11 mouse cellular contexts compared by ENCODE assay signal in the genomic region with DNA sequence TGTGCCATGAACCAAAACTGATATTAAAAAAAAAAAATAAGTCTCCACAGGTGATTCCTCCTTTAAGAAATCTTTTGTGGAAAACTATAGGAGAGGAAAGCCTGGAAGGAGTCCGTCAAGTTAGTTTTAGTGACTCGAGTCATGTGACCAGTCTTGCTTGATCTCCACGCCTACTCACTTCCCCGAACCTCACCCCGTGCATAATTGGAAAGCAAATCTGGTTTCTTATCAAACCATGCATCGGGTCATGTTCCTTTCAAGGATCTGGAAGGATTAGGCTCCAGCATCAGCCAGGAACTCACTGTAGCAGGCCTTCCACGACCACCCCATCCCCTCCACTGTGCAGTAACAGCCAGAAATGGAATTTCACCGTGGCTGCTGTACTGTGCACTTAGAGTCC. TPM values are rescaled to one million over a fixed set of nuclear protein-coding genes. Genes with fewer than 3 reads are reported as not detected.
"Had no signal": no experiment of that assay in that cellular context is flagged by ENCODE, and none has a peak within 500 bp of the region (broad histone marks: within the 10 kb centered on the region; RNA-seq: fewer than 3 reads in every experiment).

No protein-coding gene starts in this region.

- DNase-seq: left cerebral cortex, postnatal 4 days; lung, adult 2 months; right cerebral cortex, adult 18-20 months; right cerebral cortex, postnatal 25 days; thymus, postnatal 4 days had no signal

- H3K9ac ChIP-seq: limb, embryonic 13.5 days; liver, embryonic 15.5 days; midbrain, embryonic 13.5 days; neural tube, embryonic 15.5 days had no signal

- ATAC-seq: intestine, postnatal 0 days; midbrain, embryonic 13.5 days had no signal

- H3K4me2 ChIP-seq: limb, embryonic 13.5 days; liver, embryonic 15.5 days; midbrain, embryonic 13.5 days; neural tube, embryonic 15.5 days had no signal

- H3K4me1 ChIP-seq: liver, embryonic 15.5 days; midbrain, embryonic 13.5 days; neural tube, embryonic 15.5 days had no signal

- H3K4me3 ChIP-seq: limb, embryonic 13.5 days; liver, embryonic 15.5 days; midbrain, embryonic 13.5 days; myocyte; neural tube, embryonic 15.5 days had no signal

- H3K36me3 ChIP-seq: limb, embryonic 13.5 days; liver, embryonic 15.5 days; midbrain, embryonic 13.5 days; neural tube, embryonic 15.5 days had no signal

- H3K9me3 ChIP-seq: limb, embryonic 13.5 days; liver, embryonic 15.5 days; midbrain, embryonic 13.5 days; neural tube, embryonic 15.5 days had no signal

- H3K27ac ChIP-seq: limb, embryonic 13.5 days; liver, embryonic 15.5 days; midbrain, embryonic 13.5 days; neural tube, embryonic 15.5 days had no signal

- H3K27me3 ChIP-seq: limb, embryonic 13.5 days; midbrain, embryonic 13.5 days; neural tube, embryonic 15.5 days had no signal

RNA-seq across cellular contexts. Expression of gene Cds1, which starts 39.2 kb away (rescaled TPM):
- polyA plus RNA-seq: myocyte had no signal
